Mouse (Mus musculus): ENCODE data around the gene BC030499. TPM values are rescaled to one million over a fixed set of nuclear protein-coding genes. Genes with fewer than 3 reads are reported as not detected.

BC030499 gene
- polyA plus RNA-seq, 1 experiment from 2014 or later = 0.27 TPM

DNA sequence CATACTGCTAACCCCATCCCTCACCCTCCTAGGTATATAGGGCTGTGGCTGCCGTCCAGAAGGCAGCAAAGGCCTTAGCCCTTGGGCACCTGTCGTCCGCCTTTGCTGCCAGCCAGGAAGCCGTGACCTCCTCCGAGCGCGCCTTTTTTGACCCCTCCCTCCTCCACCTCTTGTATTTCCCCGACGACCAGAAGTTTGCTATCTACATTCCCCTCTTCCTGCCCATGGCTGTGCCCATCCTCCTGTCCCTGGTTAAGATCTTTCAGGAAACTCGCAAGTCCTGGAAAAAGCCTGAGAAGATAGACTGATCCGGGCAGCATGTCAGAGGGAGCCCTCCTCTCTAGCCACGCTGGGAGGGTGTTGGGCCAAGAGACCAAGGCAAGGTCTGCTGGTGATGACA lies 51.1 kb downstream of the BC030499 start:
- H3K27me3 ChIP-seq = no peaks in the 10 kb centered on the region
- no peaks in the 10 kb centered on the region for H3K9me3 ChIP-seq
- H3K4me2 ChIP-seq (replicated peaks) = no peak overlapping the region
- H3K4me3 ChIP-seq = no peak overlapping the region
- ATAC-seq (replicated peaks) = no peak
- peaks cover 22% of the 10 kb centered on the region for H3K36me3 ChIP-seq
- H3K27ac ChIP-seq (replicated peaks) = no peak overlapping the region
- WGBS = 84% methylated on average over 12 of the region's 12 CpGs
- peaks cover 28% of the 10 kb centered on the region for H3K4me1 ChIP-seq
- no peak overlapping the region for H3K9ac ChIP-seq (replicated peaks)

DNA sequence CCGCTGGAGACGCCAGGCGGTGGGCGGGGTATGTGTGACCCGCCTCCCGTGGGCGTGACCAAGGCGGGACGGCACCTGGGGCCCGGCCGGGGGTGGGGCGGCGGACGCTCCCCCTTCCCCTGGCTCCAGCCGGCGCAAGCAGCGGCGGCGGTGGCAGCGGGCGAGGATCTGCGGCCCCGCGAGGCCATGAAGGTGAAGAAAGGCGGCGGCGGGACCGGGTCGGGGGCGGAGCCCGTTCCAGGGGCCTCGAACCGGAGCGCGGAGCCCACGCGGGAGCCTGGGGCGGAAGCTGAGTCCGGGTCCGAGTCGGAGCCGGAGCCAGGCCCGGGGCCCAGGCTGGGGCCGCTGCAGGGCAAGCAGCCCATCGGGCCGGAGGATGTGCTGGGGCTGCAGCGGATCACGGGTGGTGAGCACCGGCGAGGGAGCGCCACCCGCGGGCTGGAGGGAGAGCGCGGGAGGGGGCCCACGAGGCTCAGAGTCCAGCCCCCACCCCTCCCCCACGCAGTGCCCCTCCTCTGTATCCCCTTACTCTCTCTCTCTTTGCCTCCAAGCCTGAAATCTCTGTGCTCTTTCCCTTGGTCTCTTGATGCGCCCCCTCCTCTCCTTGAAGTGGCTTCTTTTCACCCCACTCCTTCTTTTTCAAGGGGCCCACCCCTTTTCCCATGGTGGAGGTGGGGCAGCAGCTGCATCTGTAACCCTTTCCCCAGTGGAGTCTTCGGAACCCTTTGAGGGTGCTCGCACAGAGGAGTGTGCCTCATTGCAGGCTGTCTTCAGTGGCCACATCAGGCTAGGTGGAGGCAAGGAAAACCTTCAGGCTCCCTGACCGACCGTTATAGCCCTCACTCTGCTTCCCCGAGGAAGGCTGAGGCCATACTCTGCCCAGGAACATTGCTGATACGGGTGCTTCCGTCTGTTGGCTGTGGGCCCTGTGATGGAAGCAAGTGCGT lies 53.0 kb downstream of the BC030499 start, which contains the start of gene Unc119:
Gene Unc119, plus strand, starts transcription at position 102 of the 947 bp plus-strand sequence.
- Histone ChIP-seq H3K27ac (replicated peaks) (peak within 1 kb of the TSS; percentile 88), H3K27me3 (no peaks in the 10 kb centered on the region), H3K4me2 (replicated peaks) (peak within 1 kb of the TSS; percentile 65), H3K36me3 (peaks cover 26% of the 10 kb centered on the region), H3K4me3 (peak within 1 kb of the TSS; percentile 100), H3K9ac (replicated peaks) (peak within 1 kb of the TSS; percentile 97), H3K9me3 (no peaks in the 10 kb centered on the region), H3K4me1 (peaks cover 29% of the 10 kb centered on the region)
- under 1% methylated on average over 63 of the region's 66 CpGs for WGBS
- peak; percentile 85 for ATAC-seq (replicated peaks)

DNA sequence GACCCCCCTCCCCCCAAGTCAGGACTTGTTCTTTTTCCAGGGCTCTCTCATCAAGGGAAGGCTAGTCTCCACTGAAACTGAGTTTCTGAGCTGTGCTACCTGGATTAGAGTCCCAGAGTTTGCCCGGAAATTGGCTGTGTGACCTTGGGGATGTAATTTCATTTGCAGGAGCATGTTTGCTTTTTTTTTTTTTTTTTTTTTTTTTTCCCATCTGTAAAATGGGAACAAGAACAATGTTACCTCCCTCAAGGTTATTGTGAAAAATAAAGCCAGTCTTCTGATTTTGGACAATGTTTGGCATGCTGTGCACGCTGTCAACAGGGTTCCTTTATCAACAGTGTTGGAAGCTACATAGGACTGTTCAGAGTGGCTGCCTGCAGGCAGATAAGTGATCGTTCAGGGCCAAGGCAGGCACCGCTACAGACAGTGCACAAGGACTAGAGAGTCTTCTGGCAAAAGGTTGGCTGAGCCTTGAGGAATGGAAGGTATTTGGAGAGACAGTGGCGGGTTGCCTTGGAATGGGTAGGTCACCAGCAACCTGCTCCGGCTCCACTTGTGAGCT lies 53.8 kb downstream of the BC030499 start:
- peaks cover 25% of the 10 kb centered on the region for H3K36me3 ChIP-seq
- peak overlapping the region; percentile 97 for H3K9ac ChIP-seq (replicated peaks)
- H3K4me3 ChIP-seq = peak overlapping the region; percentile 100
- peaks cover 29% of the 10 kb centered on the region for H3K4me1 ChIP-seq
- H3K27me3 ChIP-seq = no peaks in the 10 kb centered on the region
- H3K4me2 ChIP-seq (replicated peaks) = peak overlapping the region; percentile 65
- WGBS = 76% methylated on average over 6 of the region's 6 CpGs
- H3K9me3 ChIP-seq = no peaks in the 10 kb centered on the region
- H3K27ac ChIP-seq (replicated peaks) = peak overlapping the region; percentile 88
- no peak for ATAC-seq (replicated peaks)

DNA sequence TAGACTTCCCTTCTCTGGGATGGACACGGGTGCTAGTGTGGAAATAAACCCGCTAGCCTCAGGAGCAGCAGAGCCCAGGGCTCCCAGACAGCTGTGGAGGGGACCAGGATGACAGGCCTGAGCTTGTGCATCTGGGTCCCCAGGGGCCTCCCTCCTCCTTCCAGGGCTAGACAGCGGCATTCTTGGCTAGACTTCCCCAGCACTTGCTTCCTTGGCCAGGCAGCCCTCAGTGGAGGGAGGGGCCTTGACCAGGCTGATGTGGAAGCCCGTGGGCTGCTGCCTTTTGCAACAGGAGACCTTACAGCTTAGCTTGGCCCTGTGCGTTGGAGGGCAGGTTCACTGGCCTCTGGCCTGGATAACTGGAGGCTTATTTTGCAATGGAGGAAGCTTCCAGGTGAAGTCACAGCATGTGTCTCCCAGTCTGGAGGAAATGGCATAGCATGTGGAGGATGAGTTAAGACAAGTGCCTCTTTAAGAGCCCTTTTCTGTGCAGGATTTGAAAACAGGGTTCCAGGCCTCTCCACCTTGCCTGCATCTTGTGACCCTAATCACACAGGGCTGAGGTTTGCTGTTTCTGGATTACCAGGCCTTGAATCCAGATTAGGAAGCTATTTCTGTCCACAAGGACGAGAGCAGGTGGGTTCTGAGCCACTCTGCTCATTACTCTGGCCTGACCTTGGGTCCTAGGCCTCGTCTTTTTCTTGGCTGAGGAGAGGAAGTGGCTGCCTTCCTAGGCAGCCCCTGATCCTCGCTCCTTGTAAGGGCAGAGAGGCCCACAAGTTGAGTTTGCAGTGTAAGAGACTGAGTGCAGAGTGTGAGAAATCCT lies 54.5 kb downstream of the BC030499 start:
- no peaks in the 10 kb centered on the region for H3K27me3 ChIP-seq
- 70% methylated on average over 8 of the region's 8 CpGs for WGBS
- H3K9ac ChIP-seq (replicated peaks) = peak overlapping the region; percentile 16; the same call in 1 of the 2 replicates
- peak overlapping the region; percentile 6 for H3K27ac ChIP-seq (replicated peaks)
- no peaks in the 10 kb centered on the region for H3K9me3 ChIP-seq
- H3K4me2 ChIP-seq (replicated peaks) = peak overlapping the region; percentile 65; the same call in 1 of the 2 replicates
- peaks cover 29% of the 10 kb centered on the region for H3K4me1 ChIP-seq
- H3K36me3 ChIP-seq = peaks cover 18% of the 10 kb centered on the region
- ATAC-seq (replicated peaks) = no peak
- H3K4me3 ChIP-seq = peak overlapping the region; percentile 100; the same call in 1 of the 2 replicates

DNA sequence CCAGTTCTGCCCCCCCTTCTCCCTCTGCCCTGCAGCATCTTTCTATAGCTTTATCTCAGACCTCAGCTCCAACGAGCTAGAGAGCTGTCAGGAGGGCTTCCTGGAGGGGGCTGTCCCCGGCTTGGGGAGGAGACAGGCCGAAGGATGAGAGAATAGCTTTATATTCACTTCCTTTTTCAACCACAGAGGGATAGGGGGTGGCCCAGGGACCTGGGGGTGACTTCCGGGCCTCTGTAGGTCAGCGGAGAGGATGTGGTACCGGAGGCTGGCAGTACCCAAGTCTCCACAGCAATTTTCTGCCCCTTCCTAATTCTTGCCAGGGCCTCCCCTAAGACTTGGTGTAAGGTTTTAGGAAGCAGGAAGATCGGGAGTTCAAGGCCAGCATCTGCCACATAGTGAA lies 55.2 kb downstream of the BC030499 start:
- H3K9ac ChIP-seq (replicated peaks) = no peak overlapping the region
- H3K36me3 ChIP-seq = peaks cover 16% of the 10 kb centered on the region
- no peaks in the 10 kb centered on the region for H3K9me3 ChIP-seq
- H3K4me3 ChIP-seq = no peak overlapping the region
- H3K27me3 ChIP-seq = no peaks in the 10 kb centered on the region
- no peak overlapping the region for H3K4me2 ChIP-seq (replicated peaks)
- H3K4me1 ChIP-seq = peaks cover 29% of the 10 kb centered on the region
- ATAC-seq (replicated peaks) = no peak
- 82% methylated on average over 7 of the region's 7 CpGs for WGBS
- no peak overlapping the region for H3K27ac ChIP-seq (replicated peaks)

Other genes with a start within 250 kb of the BC030499 start
- gene Eral1, start 210.5 kb upstream of the BC030499 start, polyA plus RNA-seq (2015; fragmentation: Nextera tagmentation; extraction: Ambion mirVana) = 33.3 TPM in 2 replicates
- 20.0 and 20.5 TPM in 2 replicates for gene Fam222b, start 196.2 kb upstream of the BC030499 start, polyA plus RNA-seq (2015; fragmentation: Nextera tagmentation; extraction: Ambion mirVana)
- 121 TPM in 2 replicates for gene Traf4, start 125.3 kb upstream of the BC030499 start, polyA plus RNA-seq (2015; fragmentation: Nextera tagmentation; extraction: Ambion mirVana)
- 4.8 and 5.7 TPM in 2 replicates for gene Nek8, start 114.2 kb upstream of the BC030499 start, polyA plus RNA-seq (2015; fragmentation: Nextera tagmentation; extraction: Ambion mirVana)
- gene Tlcd1, start 114.1 kb upstream of the BC030499 start, polyA plus RNA-seq (2015; fragmentation: Nextera tagmentation; extraction: Ambion mirVana) = 4.4 and 5.0 TPM in 2 replicates
- gene Rpl23a, start 107.3 kb upstream of the BC030499 start, polyA plus RNA-seq (2015; fragmentation: Nextera tagmentation; extraction: Ambion mirVana) = 896 and 935 TPM in 2 replicates
- gene Rab34, start 102.4 kb upstream of the BC030499 start, polyA plus RNA-seq (2015; fragmentation: Nextera tagmentation; extraction: Ambion mirVana) = 55.9 and 56.3 TPM in 2 replicates
- gene Proca1, start 97.4 kb upstream of the BC030499 start, polyA plus RNA-seq (2015; fragmentation: Nextera tagmentation; extraction: Ambion mirVana) = 1.3 TPM in 2 replicates
- 66.7 and 69.4 TPM in 2 replicates for gene Sdf2, start 45.1 kb upstream of the BC030499 start, polyA plus RNA-seq (2015; fragmentation: Nextera tagmentation; extraction: Ambion mirVana)
- gene Supt6, start 44.9 kb upstream of the BC030499 start, polyA plus RNA-seq (2015; fragmentation: Nextera tagmentation; extraction: Ambion mirVana) = 29.0 and 29.4 TPM in 2 replicates
- 58.5 and 60.5 TPM in 2 replicates for gene 2610507B11Rik, start 29.1 kb upstream of the BC030499 start, polyA plus RNA-seq (2015; fragmentation: Nextera tagmentation; extraction: Ambion mirVana)
- gene Spag5, start 10.7 kb downstream of the BC030499 start, polyA plus RNA-seq (2015; fragmentation: Nextera tagmentation; extraction: Ambion mirVana) = 23.2 and 26.1 TPM in 2 replicates
- gene Aldoc, start 32.1 kb downstream of the BC030499 start, polyA plus RNA-seq (2015; fragmentation: Nextera tagmentation; extraction: Ambion mirVana) = 167 and 176 TPM in 2 replicates
- gene Pigs, start 37.6 kb downstream of the BC030499 start, polyA plus RNA-seq (2015; fragmentation: Nextera tagmentation; extraction: Ambion mirVana) = 56.7 and 59.8 TPM in 2 replicates
- gene Unc119, start 52.6 kb downstream of the BC030499 start, polyA plus RNA-seq (2015; fragmentation: Nextera tagmentation; extraction: Ambion mirVana) = 78.9 and 82.4 TPM in 2 replicates
- not detected in 2 replicates for gene Foxn1, start 95.7 kb downstream of the BC030499 start, polyA plus RNA-seq (2015; fragmentation: Nextera tagmentation; extraction: Ambion mirVana)
- gene Slc13a2, start 131.4 kb downstream of the BC030499 start, polyA plus RNA-seq (2015; fragmentation: Nextera tagmentation; extraction: Ambion mirVana) = not detected in 2 replicates
- 20.2 and 21.7 TPM in 2 replicates for gene Slc46a1, start 174.9 kb downstream of the BC030499 start, polyA plus RNA-seq (2015; fragmentation: Nextera tagmentation; extraction: Ambion mirVana)
- gene Sarm1, start 206.9 kb downstream of the BC030499 start, polyA plus RNA-seq (2015; fragmentation: Nextera tagmentation; extraction: Ambion mirVana) = 48.3 and 54.8 TPM in 2 replicates
- 69.0 and 76.3 TPM in 2 replicates for gene Vtn, start 208.2 kb downstream of the BC030499 start, polyA plus RNA-seq (2015; fragmentation: Nextera tagmentation; extraction: Ambion mirVana)
- gene Sebox, start 212.6 kb downstream of the BC030499 start, polyA plus RNA-seq (2015; fragmentation: Nextera tagmentation; extraction: Ambion mirVana) = 0.41 TPM in 1 of 2 replicates, not detected in the other
- 86.1 and 86.7 TPM in 2 replicates for gene Tmem199, start 221.3 kb downstream of the BC030499 start, polyA plus RNA-seq (2015; fragmentation: Nextera tagmentation; extraction: Ambion mirVana)
- 205 and 217 TPM in 2 replicates for gene Poldip2, start 221.4 kb downstream of the BC030499 start, polyA plus RNA-seq (2015; fragmentation: Nextera tagmentation; extraction: Ambion mirVana)
- 66.8 and 67.1 TPM in 2 replicates for gene Tnfaip1, start 245.5 kb downstream of the BC030499 start, polyA plus RNA-seq (2015; fragmentation: Nextera tagmentation; extraction: Ambion mirVana)
- 112 and 113 TPM in 2 replicates for gene Ift20, start 245.5 kb downstream of the BC030499 start, polyA plus RNA-seq (2015; fragmentation: Nextera tagmentation; extraction: Ambion mirVana)